Mouse (Mus musculus): Measurements from ENCODE around the gene Fam222a. TPM values are rescaled to one million over a fixed set of nuclear protein-coding genes. Genes with fewer than 3 reads are reported as not detected.
A peak's percentile ranks its signal among the peaks of the same experiment; 100 is the strongest.

The Fam222a gene
- total and polyA plus RNA-seq, 2 experiments from 2014 or later: 1.3 to 5.0 TPM

GRCm38 (mm10) chr5:114552507-114553208 is 15.2 kb upstream of the Fam222a start:
- no peaks in the 10 kb centered on the region for H3K36me3 ChIP-seq (replicated peaks; ENCODE audit: control insufficient read depth, insufficient read depth, low read length)
- ATAC-seq (ENCODE audit: insufficient read depth, low read depth) (no peak), DNase-seq (ENCODE audit: low spot score) (no peak)
- no peak overlapping the region for H3K27ac ChIP-seq (ENCODE audit: low read depth)
- WGBS: 64% methylated on average over 13 of the region's 13 CpGs
- H3K9me3 ChIP-seq (replicated peaks; ENCODE audit: control insufficient read depth, low read length): peaks cover 3% of the 10 kb centered on the region; the same call in 1 of the 2 replicates
- no peaks in the 10 kb centered on the region for H3K27me3 ChIP-seq (ENCODE audit: control insufficient read depth, insufficient read depth, low read length)
- H3K4me2 ChIP-seq (ENCODE audit: low read depth, low read length): no peak overlapping the region
- TF ChIP-seq CTCF (IDR thresholded peaks at IDR 0.05; ENCODE audit: low read depth): no peak
- TF ChIP-seq EP300 (IDR thresholded peaks at IDR 0.05; ENCODE audit: low read depth): no peak
- H3K4me1 ChIP-seq (ENCODE audit: control insufficient read depth, insufficient read depth): no peaks in the 10 kb centered on the region
- no peak overlapping the region for H3K4me3 ChIP-seq (ENCODE audit: low read depth, low read length)
- no peak overlapping the region for H3K9ac ChIP-seq (replicated peaks; ENCODE audit: low read depth, low read length)

GRCm38 (mm10) chr5:114553706-114554105 is 14.1 kb upstream of the Fam222a start:
- DNase-seq (ENCODE audit: low spot score) (no peak), ATAC-seq (ENCODE audit: insufficient read depth, low read depth) (no peak)
- no peak overlapping the region for H3K4me3 ChIP-seq (ENCODE audit: low read depth, low read length)
- H3K9ac ChIP-seq (replicated peaks; ENCODE audit: low read depth, low read length): no peak overlapping the region
- no peaks in the 10 kb centered on the region for H3K27me3 ChIP-seq (ENCODE audit: control insufficient read depth, insufficient read depth, low read length)
- H3K9me3 ChIP-seq (replicated peaks; ENCODE audit: control insufficient read depth, low read length): peaks cover 3% of the 10 kb centered on the region; the same call in 1 of the 2 replicates
- no peaks in the 10 kb centered on the region for H3K4me1 ChIP-seq (ENCODE audit: control insufficient read depth, insufficient read depth)
- H3K36me3 ChIP-seq (replicated peaks; ENCODE audit: control insufficient read depth, insufficient read depth, low read length): no peaks in the 10 kb centered on the region
- H3K4me2 ChIP-seq (ENCODE audit: low read depth, low read length): no peak overlapping the region
- H3K27ac ChIP-seq (ENCODE audit: low read depth): no peak overlapping the region
- WGBS: 66% methylated on average over 8 of the region's 8 CpGs
- TF ChIP-seq CTCF (IDR thresholded peaks at IDR 0.05; ENCODE audit: low read depth) (no peak), EP300 (IDR thresholded peaks at IDR 0.05; ENCODE audit: low read depth) (no peak)

- Histone ChIP-seq H3K27ac (ENCODE audit: low read depth) (no peak overlapping the region), H3K4me3 (ENCODE audit: low read depth, low read length) (no peak overlapping the region), H3K36me3 (replicated peaks; ENCODE audit: control insufficient read depth, insufficient read depth, low read length) (no peaks in the 10 kb centered on the region), H3K4me1 (ENCODE audit: control insufficient read depth, insufficient read depth) (peaks cover under 1% of the 10 kb centered on the region; the same call in 1 of the 2 replicates), H3K9ac (replicated peaks; ENCODE audit: low read depth, low read length) (no peak overlapping the region), H3K27me3 (ENCODE audit: control insufficient read depth, insufficient read depth, low read length) (no peaks in the 10 kb centered on the region), H3K4me2 (ENCODE audit: low read depth, low read length) (no peak overlapping the region), H3K9me3 (replicated peaks; ENCODE audit: control insufficient read depth, low read length) (peaks cover 3% of the 10 kb centered on the region; the same call in 1 of the 2 replicates)
- TF ChIP-seq CTCF (IDR thresholded peaks at IDR 0.05; ENCODE audit: low read depth): peak; percentile 4; the same call in 1 of the 2 replicates
- no peak for TF ChIP-seq EP300 (IDR thresholded peaks at IDR 0.05; ENCODE audit: low read depth)
- DNase-seq (ENCODE audit: low spot score) (no peak), ATAC-seq (ENCODE audit: insufficient read depth, low read depth) (no peak)
- 97% methylated on average over 2 of the region's 2 CpGs for WGBS
Observed at GRCm38 (mm10) chr5:114555424-114555823, 12.4 kb upstream of the Fam222a start.

GRCm38 (mm10) chr5:114556109-114556508 is 11.7 kb upstream of the Fam222a start:
- Histone ChIP-seq H3K27ac (ENCODE audit: low read depth) (no peak overlapping the region), H3K4me2 (ENCODE audit: low read depth, low read length) (no peak overlapping the region), H3K36me3 (replicated peaks; ENCODE audit: control insufficient read depth, insufficient read depth, low read length) (no peaks in the 10 kb centered on the region), H3K4me3 (ENCODE audit: low read depth, low read length) (no peak overlapping the region), H3K9me3 (replicated peaks; ENCODE audit: control insufficient read depth, low read length) (peaks cover 3% of the 10 kb centered on the region; the same call in 1 of the 2 replicates), H3K27me3 (ENCODE audit: control insufficient read depth, insufficient read depth, low read length) (no peaks in the 10 kb centered on the region), H3K4me1 (ENCODE audit: control insufficient read depth, insufficient read depth) (peaks cover 6% of the 10 kb centered on the region; the same call in 1 of the 2 replicates), H3K9ac (replicated peaks; ENCODE audit: low read depth, low read length) (no peak overlapping the region)
- WGBS: 60% methylated on average over 11 of the region's 11 CpGs
- no peak for DNase-seq (ENCODE audit: low spot score)
- no peak for ATAC-seq (ENCODE audit: insufficient read depth, low read depth)
- TF ChIP-seq CTCF (IDR thresholded peaks at IDR 0.05; ENCODE audit: low read depth): no peak
- TF ChIP-seq EP300 (IDR thresholded peaks at IDR 0.05; ENCODE audit: low read depth): no peak

- H3K9ac ChIP-seq (replicated peaks; ENCODE audit: low read depth, low read length): no peak overlapping the region; the same call in 1 of the 2 replicates
- no peak overlapping the region for H3K27ac ChIP-seq (ENCODE audit: low read depth)
- DNase-seq (ENCODE audit: low spot score) (no peak), ATAC-seq (ENCODE audit: insufficient read depth, low read depth) (no peak)
- 63% methylated on average over 20 of the region's 20 CpGs for WGBS
- no peak overlapping the region for H3K4me3 ChIP-seq (ENCODE audit: low read depth, low read length)
- no peak overlapping the region for H3K4me2 ChIP-seq (ENCODE audit: low read depth, low read length)
- peaks cover 6% of the 10 kb centered on the region; the same call in 1 of the 2 replicates for H3K4me1 ChIP-seq (ENCODE audit: control insufficient read depth, insufficient read depth)
- H3K27me3 ChIP-seq (ENCODE audit: control insufficient read depth, insufficient read depth, low read length): no peaks in the 10 kb centered on the region
- peaks cover 3% of the 10 kb centered on the region; the same call in 1 of the 2 replicates for H3K9me3 ChIP-seq (replicated peaks; ENCODE audit: control insufficient read depth, low read length)
- no peaks in the 10 kb centered on the region for H3K36me3 ChIP-seq (replicated peaks; ENCODE audit: control insufficient read depth, insufficient read depth, low read length)
- TF ChIP-seq EP300 (IDR thresholded peaks at IDR 0.05; ENCODE audit: low read depth): no peak
- TF ChIP-seq CTCF (IDR thresholded peaks at IDR 0.05; ENCODE audit: low read depth): no peak
Observed at GRCm38 (mm10) chr5:114557765-114558731, 9.8 kb upstream of the Fam222a start.

Measured in heart, postnatal 0 days (tissue).